Mouse (Mus musculus): ENCODE results near the gene Gm44502.
A peak's percentile ranks its signal among the peaks of the same experiment; 100 is the strongest.

Gm44502 gene

GRCm38 (mm10) chr15:89429352-89430221 lies at the start of gene Gm44502, which contains the start of the genes C730034F03Rik and Chkb:
Gene Gm44502 (minus strand): TSS chr15:89429696.
Gene C730034F03Rik (plus strand): TSS chr15:89429589.
Gene Chkb (minus strand): TSS chr15:89429908.
- peak; percentile 94 to 97 for DNase-seq (ENCODE audit: inconsistent age in 2 of 2, low spot score in 1 of 2)

- DNase-seq (ENCODE audit: inconsistent age in 2 of 2, low spot score in 1 of 2), result no peak
Measured at GRCm38 (mm10) chr15:89478622-89479021, 49.1 kb upstream of the Gm44502 start.

GRCm38 (mm10) chr15:89477806-89478205 lies 48.3 kb upstream of the Gm44502 start:
- no peak for DNase-seq (ENCODE audit: inconsistent age in 2 of 2, low spot score in 1 of 2)

- peak; percentile 55 to 83 for DNase-seq (ENCODE audit: inconsistent age in 2 of 2, low spot score in 1 of 2)
Measured at GRCm38 (mm10) chr15:89477091-89477491, 47.6 kb upstream of the Gm44502 start, which contains the start of gene Arsa. Gene Arsa (minus strand): TSS chr15:89477425.

GRCm38 (mm10) chr15:89476475-89476815 lies 46.9 kb upstream of the Gm44502 start:
- no peak for DNase-seq (ENCODE audit: inconsistent age in 2 of 2, low spot score in 1 of 2)

GRCm38 (mm10) chr15:89475611-89476474 lies 46.3 kb upstream of the Gm44502 start:
- peak; percentile 96 to 98 for DNase-seq (ENCODE audit: inconsistent age in 2 of 2, low spot score in 1 of 2)

- DNase-seq (ENCODE audit: inconsistent age in 2 of 2, low spot score in 1 of 2), result no peak
Measured at GRCm38 (mm10) chr15:89475293-89475600, 45.8 kb upstream of the Gm44502 start.

GRCm38 (mm10) chr15:89474596-89475292 lies 45.2 kb upstream of the Gm44502 start:
- DNase-seq (ENCODE audit: inconsistent age in 2 of 2, low spot score in 1 of 2), result peak; percentile 36 to 54

GRCm38 (mm10) chr15:89473921-89474320 lies 44.4 kb upstream of the Gm44502 start:
- DNase-seq (ENCODE audit: inconsistent age in 2 of 2, low spot score in 1 of 2), result no peak

- DNase-seq (ENCODE audit: inconsistent age in 2 of 2, low spot score in 1 of 2), result no peak
Measured at GRCm38 (mm10) chr15:89473370-89473769, 43.9 kb upstream of the Gm44502 start.

- no peak for DNase-seq (ENCODE audit: inconsistent age in 2 of 2, low spot score in 1 of 2)
Measured at GRCm38 (mm10) chr15:89471476-89471875, 42.0 kb upstream of the Gm44502 start.

- peak in 1 of 2 experiments; percentile 63 for DNase-seq (ENCODE audit: inconsistent age in 2 of 2, low spot score in 1 of 2)
Measured at GRCm38 (mm10) chr15:89468577-89468976, 39.1 kb upstream of the Gm44502 start.

- no peak for DNase-seq (ENCODE audit: inconsistent age in 2 of 2, low spot score in 1 of 2)
Measured at GRCm38 (mm10) chr15:89465052-89465451, 35.6 kb upstream of the Gm44502 start.

GRCm38 (mm10) chr15:89463334-89464235 lies 34.1 kb upstream of the Gm44502 start:
- peak in 1 of 2 experiments; percentile 40 for DNase-seq (ENCODE audit: inconsistent age in 2 of 2, low spot score in 1 of 2)

GRCm38 (mm10) chr15:89462176-89462575 lies 32.7 kb upstream of the Gm44502 start:
- no peak for DNase-seq (ENCODE audit: inconsistent age in 2 of 2, low spot score in 1 of 2)

- no peak for DNase-seq (ENCODE audit: inconsistent age in 2 of 2, low spot score in 1 of 2)
Measured at GRCm38 (mm10) chr15:89461321-89461720, 31.8 kb upstream of the Gm44502 start.

GRCm38 (mm10) chr15:89460298-89460697 lies 30.8 kb upstream of the Gm44502 start:
- DNase-seq (ENCODE audit: inconsistent age in 2 of 2, low spot score in 1 of 2), result no peak

GRCm38 (mm10) chr15:89459821-89460220 lies 30.3 kb upstream of the Gm44502 start:
- DNase-seq (ENCODE audit: inconsistent age in 2 of 2, low spot score in 1 of 2), result no peak

- no peak for DNase-seq (ENCODE audit: inconsistent age in 2 of 2, low spot score in 1 of 2)
Measured at GRCm38 (mm10) chr15:89458942-89459341, 29.4 kb upstream of the Gm44502 start.

- no peak for DNase-seq (ENCODE audit: inconsistent age in 2 of 2, low spot score in 1 of 2)
Measured at GRCm38 (mm10) chr15:89455642-89456041, 26.1 kb upstream of the Gm44502 start.
